Mouse (Mus musculus) olfactory bulb, adult 2 months (tissue): Measurements from ENCODE around the gene Wnk2.

Experiments
- CTCF ChIP-seq: fragments of 200-500 bp; IDR thresholded peaks from 2 replicates; pipeline ENCODE4 v1.5.1; 2012; ENCODE audit warnings: low read depth, mild to moderate bottlenecking, low read length, moderate library complexity; ENCODE audit not compliant: insufficient read depth
- POLR2A ChIP-seq: fragments of 200-500 bp; IDR thresholded peaks from 2 replicates; pipeline ENCODE4 v1.6.1; 2012; ENCODE audit warnings: mild to moderate bottlenecking, low read depth, low read length, moderate library complexity; ENCODE audit not compliant: insufficient read depth

- TF ChIP-seq CTCF (peak; percentile 5; the same call in 1 of the 2 replicates), POLR2A (peak; percentile 40; the same call in 1 of the 2 replicates)
These were observed 39.7 kb upstream of the Wnk2 start, which contains the start of gene Ninj1 for GRCm38 (mm10) chr13:49187288-49188218.
